Mouse (Mus musculus) liver, adult 2 months (tissue): ENCODE results near the gene Gast.

ENCODE experiments used
- CTCF ChIP-seq: fragments of 200-500 bp; IDR thresholded peaks from 2 replicates; pipeline ENCODE4 v1.5.1; 2011; ENCODE audit warnings: low read depth, low read length, control low read depth
- POLR2A ChIP-seq: fragments of 200-500 bp; IDR thresholded peaks from 2 replicates; pipeline ENCODE4 v1.6.1; 2011; ENCODE audit warnings: low read length, control low read depth; ENCODE audit not compliant: insufficient read depth; ENCODE audit errors: extremely low read depth

DNA sequence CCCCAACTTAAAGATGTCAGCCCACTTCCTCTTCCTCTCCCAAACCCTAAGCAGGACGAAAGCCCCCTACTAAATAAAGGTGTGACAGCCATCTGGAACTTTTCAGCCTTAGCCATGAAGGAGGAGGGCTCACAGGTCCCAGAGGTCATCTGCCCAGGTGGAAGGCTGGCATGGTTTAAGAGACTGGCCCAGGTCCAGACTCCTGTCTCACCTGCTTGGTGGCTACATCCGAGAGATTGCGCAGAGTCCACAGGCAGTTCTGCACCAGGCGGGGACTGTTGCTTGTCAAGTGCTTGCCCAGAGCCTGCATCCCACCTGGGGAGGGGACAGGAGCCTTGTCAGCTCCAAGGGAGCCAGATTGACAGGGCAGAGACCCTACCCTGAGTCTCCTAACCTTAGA lies 45.1 kb downstream of the Gast start:
- TF ChIP-seq CTCF (no peak), POLR2A (no peak)
